Mouse (Mus musculus) intestine, postnatal 0 days (tissue): ENCODE data around the gene Itpk1. TPM values are rescaled to one million over a fixed set of nuclear protein-coding genes. Genes with fewer than 3 reads are reported as not detected.

ENCODE experiments used
- ATAC-seq: fragments of 200-750 bp; cut with Nextera tagmentation; 2 replicates; pipeline ENCODE4 v1.8.0; 2017; ENCODE audit warnings: mild to moderate bottlenecking, moderate TSS enrichment, moderate library complexity
- H3K27ac ChIP-seq: fragments of 300-500 bp; sonication (generic); 2 replicates; pipeline ENCODE4 v1.5.1; 2014; ENCODE audit warnings: mild to moderate bottlenecking, low read depth, low read length, moderate library complexity
- H3K27me3 ChIP-seq: fragments of 300-500 bp; sonication (generic); replicated peaks from 2 replicates; pipeline ENCODE4 v1.6.1; 2014; ENCODE audit warnings: low read length, mixed read lengths; ENCODE audit not compliant: control insufficient read depth, insufficient read depth
- H3K36me3 ChIP-seq: fragments of 300-500 bp; sonication (generic); 2 replicates; pipeline ENCODE4 v1.6.1; 2014; ENCODE audit warnings: mild to moderate bottlenecking, moderate library complexity; ENCODE audit not compliant: control insufficient read depth, insufficient read depth
- H3K4me1 ChIP-seq: fragments of 300-500 bp; sonication (generic); replicated peaks from 2 replicates; pipeline ENCODE4 v1.6.1; 2014; ENCODE audit warnings: antibody characterized with exemption, low read length, mixed read lengths; ENCODE audit not compliant: control insufficient read depth, insufficient read depth
- H3K4me2 ChIP-seq: fragments of 300-500 bp; sonication (generic); replicated peaks from 2 replicates; pipeline ENCODE4 v1.6.1; 2014; ENCODE audit warnings: low read depth, mild to moderate bottlenecking, moderate library complexity
- H3K4me3 ChIP-seq: fragments of 300-500 bp; sonication (generic); 2 replicates; pipeline ENCODE4 v1.5.1; 2014; ENCODE audit warnings: low read depth, low read length
- H3K9ac ChIP-seq: fragments of 300-500 bp; sonication (generic); 2 replicates; pipeline ENCODE4 v1.6.1; 2014; ENCODE audit warnings: mild to moderate bottlenecking, low read depth, low read length
- H3K9me3 ChIP-seq: fragments of 300-500 bp; sonication (generic); 2 replicates; pipeline ENCODE4 v1.6.1; 2016; ENCODE audit warnings: mixed run types; ENCODE audit not compliant: control insufficient read depth
- CTCF ChIP-seq: sonication (generic); IDR thresholded peaks from 2 replicates; pipeline ENCODE4 v1.5.1; 2016; ENCODE audit warnings: low read depth, mild to moderate bottlenecking, control low read depth, antibody characterized with exemption, moderate library complexity
- WGBS: fragments of 180-500 bp; shearing (Covaris S2); extraction: QIAGEN DNeasy Blood & Tissue Kit; methylation state at CpG from one replicate; pipeline ENCODE4 v1.1.7; 2014; 5-methylcytosine and 5-hydroxymethylcytosine counted together
- polyA plus RNA-seq: library from polyadenylated mRNA; unstranded; fragments of >200 nt; fragmentation: Nextera tagmentation; extraction: Ambion mirVana; gene quantifications from 2 replicates; pipeline ENCODE4 v1.2.1, GENCODE M21; 2015

Itpk1 gene
- polyA plus RNA-seq, 1 experiment from 2014 or later = 56.3 TPM

DNA sequence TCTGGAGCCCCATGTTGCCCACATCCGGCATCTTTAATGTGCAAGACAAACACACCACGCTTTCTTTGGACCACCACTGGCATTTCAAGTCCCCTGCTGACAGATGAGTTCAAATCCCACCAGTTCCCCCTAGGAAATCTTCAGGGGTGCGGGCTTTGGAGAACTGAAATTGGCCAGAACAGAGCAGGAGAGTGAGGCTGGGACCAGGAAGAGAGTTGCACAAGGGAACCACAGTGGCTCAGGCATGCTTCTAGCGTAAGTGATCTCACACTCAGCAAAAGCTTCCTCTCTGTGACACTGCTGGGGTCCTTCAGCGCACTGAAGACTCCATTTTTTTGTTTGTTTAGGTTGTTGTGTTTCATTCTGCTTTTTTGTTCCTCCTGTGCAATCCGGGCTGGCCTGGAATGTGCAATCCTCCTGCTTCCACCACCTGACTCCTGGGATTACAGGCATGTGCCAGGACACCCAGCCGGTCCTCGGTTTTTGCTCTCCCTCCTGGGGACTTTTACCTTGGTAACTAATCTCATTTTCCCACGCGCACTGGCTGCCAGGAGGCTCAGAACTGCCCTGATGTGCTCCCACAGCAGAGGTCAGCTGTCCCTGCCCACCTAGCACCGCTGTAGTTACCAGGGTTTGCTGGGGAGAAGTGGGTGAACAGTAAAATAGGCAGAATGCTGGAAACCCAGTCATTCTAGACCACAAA, 41.2 kb downstream of the Itpk1 start:
- WGBS = 87% methylated on average over 11 of the region's 11 CpGs
- ATAC-seq = no peak

DNA sequence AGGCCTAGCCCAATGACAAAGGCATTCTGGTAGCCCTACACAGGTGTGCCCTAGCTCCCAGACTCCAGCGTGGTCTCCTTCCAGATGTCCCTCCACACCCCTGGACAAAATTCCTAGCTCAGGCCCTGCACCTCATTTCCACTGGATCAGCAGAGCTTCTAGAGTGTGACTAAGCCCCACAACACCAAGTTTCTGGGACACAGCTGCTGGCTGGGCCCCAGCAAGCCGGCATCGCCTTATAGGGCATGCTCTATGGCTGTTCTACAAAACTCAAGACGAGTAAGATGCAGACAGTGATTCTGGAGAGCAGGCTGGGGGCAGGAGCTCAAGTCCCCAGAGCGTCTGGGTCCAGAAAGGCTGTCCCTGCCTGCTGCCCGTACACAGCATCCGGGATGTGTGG, 43.0 kb downstream of the Itpk1 start:
- H3K4me2 ChIP-seq = no peak overlapping the region
- WGBS = 76% methylated on average over 7 of the region's 7 CpGs
- H3K4me1 ChIP-seq = peaks cover 3% of the 10 kb centered on the region; the same call in 1 of the 2 replicates
- no peak for TF ChIP-seq CTCF
- no peak overlapping the region for H3K4me3 ChIP-seq
- H3K36me3 ChIP-seq = peaks cover 20% of the 10 kb centered on the region; the same call in 1 of the 2 replicates
- no peaks in the 10 kb centered on the region for H3K9me3 ChIP-seq
- no peaks in the 10 kb centered on the region for H3K27me3 ChIP-seq
- H3K27ac ChIP-seq = no peak overlapping the region; the same call in none of the 2 replicates
- ATAC-seq = no peak
- H3K9ac ChIP-seq = no peak overlapping the region

More for the DNA sequence above, 41.2 kb downstream of the Itpk1 start:
- no peaks in the 10 kb centered on the region for H3K27me3 ChIP-seq
- H3K9ac ChIP-seq = no peak overlapping the region
- H3K36me3 ChIP-seq = peaks cover 32% of the 10 kb centered on the region; the same call in 1 of the 2 replicates
- no peak for TF ChIP-seq CTCF
- no peaks in the 10 kb centered on the region for H3K9me3 ChIP-seq
- no peak overlapping the region for H3K27ac ChIP-seq
- no peak overlapping the region for H3K4me2 ChIP-seq
- peaks cover 3% of the 10 kb centered on the region; the same call in 1 of the 2 replicates for H3K4me1 ChIP-seq
- H3K4me3 ChIP-seq = no peak overlapping the region

DNA sequence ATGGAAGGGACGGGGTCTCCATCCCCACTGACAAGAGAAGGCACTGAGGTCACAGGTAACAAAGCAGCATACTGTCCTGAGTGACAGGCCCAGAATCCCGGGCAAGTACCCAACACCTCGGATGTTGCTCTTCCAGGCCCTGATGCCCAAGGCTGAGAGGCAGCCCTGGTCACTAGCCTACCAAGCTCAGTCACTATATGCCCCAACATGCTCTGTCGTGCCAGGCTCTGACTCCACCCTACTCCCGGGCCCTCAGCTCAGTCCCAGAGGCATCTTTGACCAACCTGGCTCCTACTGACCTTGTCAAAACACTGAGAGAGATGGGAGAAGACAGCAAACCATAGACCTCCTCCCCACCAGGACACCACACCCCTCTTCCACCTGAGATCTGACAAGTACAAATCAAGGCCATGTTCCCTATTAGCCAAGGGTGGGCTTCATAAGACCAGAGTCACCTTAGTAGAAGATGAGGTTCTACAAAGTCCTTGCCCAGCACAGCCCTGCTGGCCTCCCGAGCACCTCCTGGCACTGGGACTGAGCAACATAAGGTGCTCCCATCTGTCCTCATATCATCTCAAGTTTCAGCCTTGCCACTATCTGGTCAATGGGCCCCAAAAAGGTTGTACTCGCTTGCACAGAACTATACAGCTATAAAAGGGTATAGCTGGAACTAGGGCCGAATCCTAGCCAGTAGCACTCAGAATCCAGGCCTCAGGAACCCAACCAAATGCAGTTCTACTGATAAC, 43.7 kb downstream of the Itpk1 start:
- Histone ChIP-seq H3K4me2 (no peak overlapping the region), H3K36me3 (peaks cover 20% of the 10 kb centered on the region; the same call in 1 of the 2 replicates), H3K4me1 (0 out of 2 replicates have a peak, but pooled peaks cover 3% of the 10 kb centered on the region), H3K4me3 (no peak overlapping the region), H3K9me3 (no peaks in the 10 kb centered on the region), H3K27ac (no peak overlapping the region; the same call in 1 of the 2 replicates), H3K9ac (no peak overlapping the region), H3K27me3 (no peaks in the 10 kb centered on the region)
- ATAC-seq = no peak
- 88% methylated on average over 8 of the region's 8 CpGs for WGBS
- no peak for TF ChIP-seq CTCF

DNA sequence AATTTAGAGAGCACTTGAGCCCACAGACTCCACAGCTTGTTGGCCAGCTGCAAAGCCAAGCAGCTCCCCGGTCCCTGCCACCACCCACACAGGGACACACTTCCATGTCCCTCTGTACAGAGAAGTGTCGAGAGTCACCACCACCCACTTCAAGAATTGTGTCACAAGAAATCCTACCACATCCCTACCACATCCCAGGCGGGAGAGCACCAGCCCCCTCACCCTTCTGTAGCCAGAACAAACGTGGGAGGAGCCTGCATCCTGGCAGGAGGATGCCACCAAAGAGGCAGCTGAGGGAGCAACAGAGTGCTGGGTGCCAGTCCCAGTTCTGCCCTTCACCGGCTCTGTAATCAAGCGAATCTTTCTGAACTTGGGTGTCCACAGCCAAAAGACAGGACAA, 51.7 kb downstream of the Itpk1 start:
- no peak for ATAC-seq
- WGBS = 65% methylated on average over 6 of the region's 6 CpGs
- no peaks in the 10 kb centered on the region for H3K9me3 ChIP-seq
- H3K4me3 ChIP-seq = no peak overlapping the region
- H3K27me3 ChIP-seq = no peaks in the 10 kb centered on the region
- peaks cover 17% of the 10 kb centered on the region; the same call in 1 of the 2 replicates for H3K36me3 ChIP-seq
- no peak overlapping the region for H3K4me2 ChIP-seq
- no peak overlapping the region for H3K9ac ChIP-seq
- H3K4me1 ChIP-seq = peaks cover 8% of the 10 kb centered on the region
- TF ChIP-seq CTCF = no peak
- peak overlapping the region; percentile 46; the same call in 1 of the 2 replicates for H3K27ac ChIP-seq

DNA sequence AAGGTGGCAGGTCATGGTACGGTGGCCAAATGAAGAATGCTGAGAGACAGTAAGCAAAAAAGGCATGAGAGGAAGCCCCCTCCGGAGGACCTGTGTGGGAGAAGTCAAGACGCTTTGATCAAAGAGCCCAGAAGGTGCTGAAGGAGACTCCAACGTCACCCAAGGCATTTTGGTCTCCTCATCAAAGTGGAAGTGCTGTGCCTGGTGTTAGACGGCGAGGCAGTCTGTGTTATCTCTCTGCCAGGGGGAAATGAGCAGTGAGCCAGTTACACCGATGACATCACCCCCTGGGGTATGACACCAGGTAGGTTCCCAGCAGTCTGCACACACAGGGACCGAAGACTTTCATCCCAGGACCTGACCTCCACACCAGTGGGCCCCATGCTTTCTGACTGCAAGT, 52.3 kb downstream of the Itpk1 start:
- Histone ChIP-seq H3K4me3 (no peak overlapping the region), H3K27ac (peak overlapping the region; percentile 46), H3K27me3 (no peaks in the 10 kb centered on the region), H3K4me2 (no peak overlapping the region), H3K9ac (no peak overlapping the region), H3K36me3 (peaks cover 16% of the 10 kb centered on the region; the same call in 1 of the 2 replicates), H3K4me1 (peaks cover 14% of the 10 kb centered on the region), H3K9me3 (no peaks in the 10 kb centered on the region)
- peak; percentile 47 for ATAC-seq
- no peak for TF ChIP-seq CTCF
- 34% methylated on average over 8 of the region's 8 CpGs for WGBS

DNA sequence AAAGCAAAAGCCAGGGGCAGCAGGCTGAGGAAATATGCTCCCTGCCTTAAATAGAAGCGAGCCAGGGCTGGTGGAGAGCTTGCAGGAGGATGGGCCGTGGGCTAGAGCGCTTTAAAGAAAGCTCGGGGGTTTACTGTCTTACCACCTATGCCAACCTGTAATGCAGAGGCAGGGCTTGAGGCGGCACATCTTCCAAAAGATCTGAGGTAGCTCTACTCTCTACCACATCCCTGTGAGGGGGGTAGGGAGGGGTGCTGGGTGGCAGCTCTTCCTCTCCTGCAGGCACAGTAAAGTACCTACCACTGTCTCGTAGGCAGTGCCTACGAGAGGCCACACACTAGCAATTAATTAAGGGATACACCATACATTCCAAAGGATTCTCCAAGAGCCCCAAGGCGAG, 52.9 kb downstream of the Itpk1 start:
- H3K9me3 ChIP-seq = no peaks in the 10 kb centered on the region
- H3K27ac ChIP-seq = peak overlapping the region; percentile 46; the same call in 1 of the 2 replicates
- peaks cover 20% of the 10 kb centered on the region for H3K4me1 ChIP-seq
- no peak for ATAC-seq
- 69% methylated on average over 8 of the region's 8 CpGs for WGBS
- H3K9ac ChIP-seq = no peak overlapping the region
- H3K27me3 ChIP-seq = no peaks in the 10 kb centered on the region
- no peak overlapping the region for H3K4me3 ChIP-seq
- no peak overlapping the region for H3K4me2 ChIP-seq
- no peak for TF ChIP-seq CTCF
- H3K36me3 ChIP-seq = peaks cover 14% of the 10 kb centered on the region; the same call in 1 of the 2 replicates
